Mouse (Mus musculus) adrenal gland, adult 18-20 months (tissue): ENCODE results near the gene Duxbl1. TPM values are rescaled to one million over a fixed set of nuclear protein-coding genes. Genes with fewer than 3 reads are reported as not detected.
"Not testable (repeated sequence)": the region's sequence is repeated elsewhere in the genome, so short reads cannot be mapped to it uniquely, and the experiment has no call there.

Experiments used
- DNase-seq, 2 experiments: peaks; one replicate each; pipeline ENCODE4 v3.0.0; 2021 to 2022; ENCODE audit warnings: low spot score in 2 of 2
- long read RNA-seq, 2 experiments: library from polyadenylated mRNA; stranded (forward); transcript quantifications; one replicate each; pipeline ENCODE4 v2.0.0; 2021
- total RNA-seq, 2 experiments: library from RNA; stranded (reverse); gene quantifications; 1 replicate in 1 of 2; 2 replicates in 1 of 2; pipeline ENCODE4 v1.2.3; 2021

The Duxbl1 gene
- total RNA-seq = under 1 TPM in 1 of 2 experiments, not detected in 1; 0.17 TPM
- long read RNA-seq, experiment 1 = 0 reads
- long read RNA-seq, experiment 2, partial matches to known transcripts = 0 of 2 reads
- long read RNA-seq, experiment 2, other reads (novel, unspliced or antisense) = 2 of 2 reads

DNA sequence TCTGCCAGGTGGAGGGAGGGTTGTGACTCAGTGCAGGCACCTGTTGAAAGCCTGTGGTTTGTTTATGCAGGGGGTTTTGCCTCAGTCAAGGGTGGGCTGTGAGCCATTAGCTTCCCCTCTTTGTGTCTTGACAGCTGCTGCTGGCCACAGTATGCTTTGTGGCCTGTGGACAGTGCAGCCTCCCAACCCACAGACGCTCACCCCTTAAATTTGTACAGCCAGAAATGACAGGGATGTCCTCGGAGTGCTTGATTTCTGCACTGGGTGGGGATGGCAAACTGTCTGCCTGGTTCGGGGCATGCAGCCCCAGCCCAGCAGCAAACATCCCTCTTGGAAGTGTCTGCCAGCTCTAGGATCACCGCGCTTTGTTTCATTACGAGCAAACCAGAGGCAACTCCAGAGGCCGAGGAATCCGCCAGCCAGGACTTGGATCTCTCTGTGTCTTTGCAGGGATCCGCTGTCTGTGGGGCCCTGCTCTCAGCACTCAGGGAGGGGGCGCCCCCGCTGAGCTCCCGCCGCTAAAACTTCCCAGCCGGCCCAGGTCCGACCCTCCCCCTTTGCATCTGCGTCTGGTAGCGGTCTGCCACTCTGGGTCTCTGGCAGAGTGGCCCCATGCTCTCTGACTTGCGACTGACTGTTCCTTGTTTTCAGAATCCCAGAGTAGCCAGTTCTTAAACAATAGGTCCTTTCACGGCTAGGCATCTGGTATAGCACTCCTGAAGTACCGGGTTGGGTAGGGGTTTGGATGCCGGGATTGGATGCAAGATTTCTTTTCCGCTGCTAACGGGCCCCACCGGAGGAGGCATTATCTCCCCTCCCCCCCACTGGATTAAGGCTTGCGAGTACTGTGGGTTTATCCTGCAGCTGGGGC is at the start of gene Duxbl1:
Duxbl1 (plus strand) TSS at position 207 of the 871 bp plus-strand sequence.
- not testable (repeated sequence) for DNase-seq

GRCm38 (mm10) chr14:25936867-25937630 is 41.3 kb upstream of the Duxbl1 start:
- not testable (repeated sequence) for DNase-seq

- not testable (repeated sequence) for DNase-seq
Measured at GRCm38 (mm10) chr14:25938004-25938403, 40.4 kb upstream of the Duxbl1 start, which contains the start of gene Cphx1. Gene Cphx1 (plus strand): TSS chr14:25938304.

- not testable (repeated sequence) for DNase-seq
Measured at GRCm38 (mm10) chr14:25957861-25958260, 20.5 kb upstream of the Duxbl1 start.

DNA sequence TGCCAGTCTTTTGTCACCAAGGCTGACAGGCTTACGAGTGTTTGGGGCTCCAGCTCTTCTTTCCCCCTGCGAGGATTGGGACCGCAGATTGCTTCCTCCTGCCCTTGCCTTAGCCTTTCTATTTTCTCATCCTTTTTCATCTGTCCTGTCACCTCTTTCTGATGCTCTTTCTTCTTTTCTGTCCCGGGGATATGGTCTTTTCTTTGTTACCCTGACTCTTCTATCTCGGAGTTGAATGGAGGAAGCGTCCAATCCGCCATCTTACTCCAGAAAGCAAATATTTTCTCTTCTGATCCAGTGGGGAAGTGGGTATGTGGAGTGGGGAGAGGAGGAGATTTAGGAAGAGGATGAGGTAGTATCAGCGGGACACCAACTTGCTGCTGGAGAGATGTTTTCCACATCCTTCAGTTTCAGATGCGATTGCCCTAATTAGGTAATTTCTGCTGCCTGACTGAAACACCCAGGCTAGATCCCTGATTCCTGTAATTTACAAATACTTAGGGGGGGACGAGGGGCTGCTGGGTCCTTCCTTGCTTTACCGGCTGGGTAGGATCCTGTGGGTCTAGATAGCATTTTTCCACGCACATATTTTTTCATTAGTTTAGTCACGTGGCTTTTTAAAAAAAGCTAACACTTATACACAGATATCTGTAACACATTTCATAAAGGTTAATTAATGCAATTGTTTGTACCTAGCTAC is 1.0 kb downstream of the Duxbl1 start:
- DNase-seq = not testable (repeated sequence)

- DNase-seq = not testable (repeated sequence)
Measured at GRCm38 (mm10) chr14:25981880-25982279, 3.5 kb downstream of the Duxbl1 start.

DNA sequence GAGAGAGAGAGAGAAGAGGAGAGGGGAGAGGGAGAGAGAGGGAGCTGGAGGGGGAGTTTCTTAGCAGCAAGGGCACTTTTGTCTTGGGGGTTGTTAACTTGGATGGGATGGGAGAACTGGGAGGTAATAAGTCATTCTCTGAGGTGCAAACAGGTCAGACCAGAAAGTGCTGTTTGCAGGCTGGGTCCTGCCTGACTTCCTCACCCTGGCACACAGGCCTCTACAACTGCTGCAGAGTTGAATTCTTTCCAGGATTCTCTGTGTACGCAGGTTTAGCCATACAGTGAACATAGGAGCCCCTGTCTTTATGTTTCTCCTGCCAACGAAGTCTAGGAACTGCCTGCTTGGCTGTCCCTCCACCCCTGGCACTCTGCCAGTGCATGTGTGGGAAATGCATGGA is 29.1 kb downstream of the Duxbl1 start:
- not testable (repeated sequence) for DNase-seq

DNA sequence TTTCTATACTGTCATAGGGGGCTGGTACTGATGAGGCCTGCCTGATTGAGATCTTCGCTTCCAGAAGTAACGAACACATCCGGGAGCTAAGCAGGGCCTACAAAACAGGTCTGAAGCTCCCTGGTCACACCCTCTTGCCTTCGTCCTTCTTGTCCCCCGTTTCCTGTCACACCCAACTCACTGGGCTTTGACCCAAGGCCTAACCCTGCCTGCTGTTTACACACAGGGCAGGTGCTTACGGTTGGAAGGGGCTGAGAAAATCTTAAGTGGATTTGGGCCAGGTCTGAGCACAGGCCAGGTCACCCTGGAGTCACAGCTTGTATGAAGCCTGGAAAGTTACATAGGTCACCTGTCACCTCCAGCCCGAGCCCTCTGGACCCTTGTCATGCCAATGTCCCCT is 38.0 kb downstream of the Duxbl1 start:
- not testable (repeated sequence) for DNase-seq

- not testable (repeated sequence) for DNase-seq
Measured at GRCm38 (mm10) chr14:26021555-26021954, 43.2 kb downstream of the Duxbl1 start.

DNA sequence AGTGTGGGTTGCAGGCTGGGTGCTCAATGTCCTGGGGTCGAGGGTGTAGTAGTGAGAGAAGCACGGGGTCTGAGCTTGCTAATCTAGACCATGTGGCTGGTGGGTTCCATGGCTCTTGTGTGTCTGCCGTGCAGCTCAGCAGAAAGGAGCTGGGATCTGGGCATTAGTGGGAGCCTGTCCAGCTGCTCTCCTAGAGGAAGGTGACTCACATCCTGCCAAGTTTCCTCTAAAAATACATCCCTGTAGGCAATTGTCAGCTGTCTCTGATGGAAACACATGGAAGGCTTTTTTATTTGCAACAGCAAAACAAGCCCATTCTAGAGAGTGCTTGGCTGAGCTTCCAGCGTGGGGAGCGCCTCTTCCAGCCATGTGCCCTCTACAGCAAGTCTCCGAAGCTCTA is 44.5 kb downstream of the Duxbl1 start:
- DNase-seq = not testable (repeated sequence)

GRCm38 (mm10) chr14:26025653-26026052 is 47.3 kb downstream of the Duxbl1 start:
- DNase-seq = not testable (repeated sequence)

GRCm38 (mm10) chr14:26034364-26034763 is 56.0 kb downstream of the Duxbl1 start:
- DNase-seq = not testable (repeated sequence)

DNA sequence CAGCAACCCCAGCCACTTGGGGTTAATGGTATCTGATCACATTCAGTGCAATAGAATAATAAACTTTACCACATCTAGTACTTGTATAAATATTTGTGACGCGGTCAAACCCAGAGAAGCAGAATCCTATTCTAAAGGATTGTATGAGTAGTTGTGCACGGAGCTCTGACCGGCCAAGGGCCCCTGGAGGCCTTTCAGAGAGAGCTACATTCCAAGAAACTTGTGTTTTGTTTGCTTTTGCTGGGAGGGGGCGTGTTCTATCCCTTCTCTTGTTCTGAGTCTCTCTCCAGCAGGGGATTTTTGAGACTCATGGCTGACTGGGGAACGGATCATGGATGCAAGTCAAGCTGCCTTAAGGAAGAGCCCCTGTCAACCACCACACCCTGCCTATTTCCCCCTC is 57.1 kb downstream of the Duxbl1 start:
- DNase-seq = not testable (repeated sequence)

Other genes with a start within 250 kb of the Duxbl1 start
- gene Zcchc24, start 209.5 kb upstream of the Duxbl1 start, total RNA-seq = 10 to 100 TPM; 18.4 to 30.0 TPM
- 10 to 100 TPM; 57.3 to 95.1 TPM for gene Anxa11, start 136.4 kb upstream of the Duxbl1 start, total RNA-seq
- 1 to 10 TPM in 1 of 2 experiments, not detected in 1; 3.5 TPM for gene Plac9a, start 75.5 kb upstream of the Duxbl1 start, total RNA-seq
- gene Tmem254a, start 50.9 kb upstream of the Duxbl1 start, total RNA-seq = 1 to 10 TPM; 2.3 to 3.1 TPM
- gene Cphx1, start 40.3 kb upstream of the Duxbl1 start, total RNA-seq = not detected
- 10 to 100 TPM in 1 of 2 experiments, 1 to 10 TPM in 1; 6.6 to 30.1 TPM for gene Gm9780, start 64.1 kb downstream of the Duxbl1 start, total RNA-seq
- 10 to 100 TPM; 12.5 to 17.2 TPM for gene Tmem254c, start 88.8 kb downstream of the Duxbl1 start, total RNA-seq
- gene Cphx2, start 102.9 kb downstream of the Duxbl1 start, total RNA-seq = not detected
- not detected for gene Cphx3, start 103.7 kb downstream of the Duxbl1 start, total RNA-seq
- not detected for gene Duxbl2, start 139.8 kb downstream of the Duxbl1 start, total RNA-seq
- 10 to 100 TPM; 39.6 to 53.4 TPM for gene Plac9b, start 203.9 kb downstream of the Duxbl1 start, total RNA-seq
- gene Tmem254b, start 228.5 kb downstream of the Duxbl1 start, total RNA-seq = 10 to 100 TPM in 1 of 2 experiments, 1 to 10 TPM in 1; 6.6 to 13.6 TPM